ENCODE assay signal across 8 mouse cellular contexts in genomic region chr11:3535406-3535986, GRCm38 (mm10). TPM values are rescaled to one million over a fixed set of nuclear protein-coding genes. Genes with fewer than 3 reads are reported as not detected.
A peak's percentile ranks its signal among the peaks of the same experiment; 100 is the strongest.
DNase-seq lines count a peak whose midpoint lies in the region; ATAC-seq and TF ChIP-seq lines count a peak whose summit lies in the region.

No protein-coding gene starts in this region.

- no peaks in the 10 kb centered on the region for H3K79me2 ChIP-seq in CH12.LX (replicated peaks; ENCODE audit: control insufficient read depth, extremely low read depth, insufficient read depth, poor library complexity, severe bottlenecking)

- no peak overlapping the region for H3K27ac ChIP-seq in CH12.LX (ENCODE audit: insufficient read depth, low read depth)
- H3K27ac ChIP-seq in forebrain, embryonic 10.5 days = peak overlapping the region; percentile 86
- peak overlapping the region; percentile 99 for H3K27ac ChIP-seq in heart, embryonic 15.5 days
- H3K27ac ChIP-seq in liver, embryonic 13.5 days = peak overlapping the region; percentile 78
- H3K27ac ChIP-seq in stomach, embryonic 14.5 days (ENCODE audit: low read length) = peak overlapping the region; percentile 95

- DNase-seq in CH12.LX (ENCODE audit: extremely low read depth) = peak; percentile 93
- peak; percentile 95 for DNase-seq in c-Kit-positive CD71-negative TER-119-negative erythroid progenitor cells, embryonic 14.5 days (ENCODE audit: low read depth)
- DNase-seq in forebrain, embryonic 10.5 days (ENCODE audit: extremely low spot score, low spot score) = peak; percentile 92
- peak; percentile 98 for DNase-seq in kidney, postnatal 14 days
- peak; percentile 84 for DNase-seq in liver, embryonic 13.5 days
- peak; percentile 82 to 91 for DNase-seq in natural killer cell, adult 2 months (ENCODE audit: low spot score in 2 of 2)

- WGBS in forebrain, embryonic 10.5 days = under 1% methylated on average over 36 of the region's 36 CpGs
- 1% methylated on average over 36 of the region's 36 CpGs for WGBS in heart, embryonic 15.5 days
- WGBS in liver, embryonic 13.5 days (ENCODE audit: insufficient replicate concordance) = under 1% methylated on average over 36 of the region's 36 CpGs
- WGBS in stomach, embryonic 14.5 days = under 1% methylated on average over 36 of the region's 36 CpGs

- peak; percentile 71 to 97 for TF ChIP-seq CTCF in CH12.LX (conservative IDR thresholded peaks at IDR 0.05 in 1 of 2, IDR thresholded peaks at IDR 0.05 in 1 of 2; ENCODE audit: low read depth in 2 of 2, low read length in 2 of 2)

- H3K4me1 ChIP-seq in CH12.LX (ENCODE audit: control insufficient read depth in 1 of 2, insufficient read depth in 2 of 2) = peaks cover 6 to 61% of the 10 kb centered on the region in 2 experiments
- peaks cover 48% of the 10 kb centered on the region for H3K4me1 ChIP-seq in forebrain, embryonic 10.5 days
- H3K4me1 ChIP-seq in heart, embryonic 15.5 days (replicated peaks) = peaks cover 38% of the 10 kb centered on the region
- H3K4me1 ChIP-seq in liver, embryonic 13.5 days (replicated peaks) = peaks cover 49% of the 10 kb centered on the region
- H3K4me1 ChIP-seq in stomach, embryonic 14.5 days (ENCODE audit: control insufficient read depth, insufficient read depth, low read length) = peaks cover 25% of the 10 kb centered on the region

- dilution Hi-C loops in CH12.LX (cut with MboI; ENCODE audit: extremely low pct_ligation_motif_present, extremely low pct_unique_long_range_greater_than_20kb, low sequenced_read_pairs) = no loop called here

- TF ChIP-seq EP300 in CH12.LX (IDR thresholded peaks at IDR 0.05; ENCODE audit: low read length) = no peak

- in situ Hi-C loops in CH12.LX (cut with MboI; ENCODE audit: low pct_ligation_motif_present, low pct_unique_long_range_greater_than_20kb, low sequenced_read_pairs) = loop anchor here (25.0 kb wide), 1 partner anchor 377 kb away; the partner anchor contains the start of gene Slc35e4

- H3K27me3 ChIP-seq in CH12.LX (replicated peaks) = no peaks in the 10 kb centered on the region
- H3K27me3 ChIP-seq in forebrain, embryonic 10.5 days (ENCODE audit: poor library complexity, severe bottlenecking) = no peaks in the 10 kb centered on the region
- H3K27me3 ChIP-seq in heart, embryonic 15.5 days = no peaks in the 10 kb centered on the region
- no peaks in the 10 kb centered on the region for H3K27me3 ChIP-seq in liver, embryonic 13.5 days
- no peaks in the 10 kb centered on the region for H3K27me3 ChIP-seq in stomach, embryonic 14.5 days (ENCODE audit: control insufficient read depth, insufficient read depth, low read length)

- no peak overlapping the region for H3K9ac ChIP-seq in CH12.LX (ENCODE audit: insufficient read depth, low read depth)
- peak overlapping the region; percentile 61 for H3K9ac ChIP-seq in heart, embryonic 15.5 days
- H3K9ac ChIP-seq in liver, embryonic 13.5 days = peak overlapping the region; percentile 68
- H3K9ac ChIP-seq in stomach, embryonic 14.5 days (replicated peaks; ENCODE audit: low read depth, low read length) = peak overlapping the region; percentile 54

- peak; percentile 83 for ATAC-seq in heart, embryonic 15.5 days (replicated peaks; ENCODE audit: insufficient number of reproducible peaks, insufficient read depth, low FRiP score, low read depth)
- ATAC-seq in liver, embryonic 13.5 days (ENCODE audit: low read depth) = peak; percentile 69
- ATAC-seq in stomach, embryonic 14.5 days (ENCODE audit: insufficient number of reproducible peaks, insufficient read depth, low FRiP score, low read depth) = peak; percentile 84

- peak overlapping the region; percentile 39 for H3K4me2 ChIP-seq in CH12.LX (ENCODE audit: insufficient read depth, low read depth, poor library complexity, severe bottlenecking)
- H3K4me2 ChIP-seq in heart, embryonic 15.5 days = peak overlapping the region; percentile 68
- H3K4me2 ChIP-seq in liver, embryonic 13.5 days = peak overlapping the region; percentile 86
- H3K4me2 ChIP-seq in stomach, embryonic 14.5 days (replicated peaks; ENCODE audit: low read depth, low read length) = peak overlapping the region; percentile 70

- TF ChIP-seq RAD21 in CH12.LX (IDR thresholded peaks at IDR 0.05; ENCODE audit: low read depth, low read length) = peak; percentile 98

- no peak for TF ChIP-seq POLR2A in CH12.LX (IDR thresholded peaks at IDR 0.05; ENCODE audit: low read depth, low read length)

- peaks cover 0 to 17% of the 10 kb centered on the region in 2 experiments for H3K36me3 ChIP-seq in CH12.LX (replicated peaks in 1 of 2; ENCODE audit: control insufficient read depth in 1 of 2, insufficient read depth in 1 of 2, low read length in 1 of 2)
- peaks cover 44% of the 10 kb centered on the region for H3K36me3 ChIP-seq in forebrain, embryonic 10.5 days (replicated peaks)
- peaks cover 37% of the 10 kb centered on the region for H3K36me3 ChIP-seq in heart, embryonic 15.5 days
- H3K36me3 ChIP-seq in liver, embryonic 13.5 days = peaks cover 25% of the 10 kb centered on the region
- H3K36me3 ChIP-seq in stomach, embryonic 14.5 days (ENCODE audit: control insufficient read depth, insufficient read depth, low read length) = peaks cover 37% of the 10 kb centered on the region

- peak overlapping the region; percentile 15 to 35 (median 16) for H3K4me3 ChIP-seq in CH12.LX (replicated peaks in 1 of 3; ENCODE audit: low read depth in 2 of 3, low read length in 2 of 3, poor library complexity in 1 of 3)
- peak overlapping the region; percentile 62 for H3K4me3 ChIP-seq in forebrain, embryonic 10.5 days
- peak overlapping the region; percentile 62 for H3K4me3 ChIP-seq in heart, embryonic 15.5 days
- H3K4me3 ChIP-seq in liver, embryonic 13.5 days (replicated peaks) = peak overlapping the region; percentile 59
- H3K4me3 ChIP-seq in stomach, embryonic 14.5 days (ENCODE audit: low read depth, low read length) = peak overlapping the region; percentile 39

- no peaks in the 10 kb centered on the region for H3K9me3 ChIP-seq in CH12.LX (replicated peaks; ENCODE audit: low read length)
- no peaks in the 10 kb centered on the region for H3K9me3 ChIP-seq in forebrain, embryonic 10.5 days
- H3K9me3 ChIP-seq in heart, embryonic 15.5 days (replicated peaks) = no peaks in the 10 kb centered on the region
- H3K9me3 ChIP-seq in liver, embryonic 13.5 days (replicated peaks) = no peaks in the 10 kb centered on the region
- no peaks in the 10 kb centered on the region for H3K9me3 ChIP-seq in stomach, embryonic 14.5 days (ENCODE audit: control insufficient read depth, low read depth, low read length)

TF ChIP-seq in CH12.LX, 34 proteins besides CTCF, POLR2A, EP300 and RAD21 (continues in another document):
- TF ChIP-seq KAT2A (IDR thresholded peaks at IDR 0.05; ENCODE audit: insufficient replicate concordance, low read length) = no peak
- TF ChIP-seq USF1 (IDR thresholded peaks at IDR 0.05; ENCODE audit: low read depth, low read length) = no peak
- TF ChIP-seq TCF12 (IDR thresholded peaks at IDR 0.05; ENCODE audit: low read depth, low read length) = no peak
- no peak for TF ChIP-seq NRF1 (IDR thresholded peaks at IDR 0.05; ENCODE audit: low read depth, low read length)
- TF ChIP-seq MAZ (IDR thresholded peaks at IDR 0.05; ENCODE audit: low read depth, low read length) = peak; percentile 90; the same call in 1 of the 2 replicates
- no peak for TF ChIP-seq SIN3A (IDR thresholded peaks at IDR 0.05; ENCODE audit: low read length)
- no peak for TF ChIP-seq JUN (IDR thresholded peaks at IDR 0.05; ENCODE audit: insufficient read depth, low read depth, low read length)
- TF ChIP-seq JUND (conservative IDR thresholded peaks at IDR 0.05; ENCODE audit: low read depth, low read length) = no peak
- peak; percentile 28; the same call in 1 of the 2 replicates for TF ChIP-seq BHLHE40 (IDR thresholded peaks at IDR 0.05; ENCODE audit: low read depth, low read length)
- TF ChIP-seq IRF4 (IDR thresholded peaks at IDR 0.05; ENCODE audit: low read depth, low read length) = peak; percentile 46; the same call in 1 of the 2 replicates

RNA-seq across cellular contexts. Expression of gene Smtn, which starts 4.9 kb away (rescaled TPM):
- total RNA-seq in CH12.LX (2012; rRNA removed) (2.9 and 3.1 TPM in 2 replicates), CH12.LX (2014; rRNA removed) (0.58 and 0.77 TPM in 2 replicates)
- 5.0 and 5.3 TPM in 2 replicates for polyA plus RNA-seq in CH12.LX (2012; ENCODE audit: insufficient read length, low read depth)
- polyA plus RNA-seq in forebrain, embryonic 10.5 days (2016; fragmentation: Nextera tagmentation; extraction: Ambion mirVana) = 35.1 and 40.2 TPM in 2 replicates
- polyA plus RNA-seq in heart, embryonic 15.5 days (2015; fragmentation: Nextera tagmentation; extraction: Ambion mirVana) = 79.2 and 101 TPM in 2 replicates
- polyA plus RNA-seq in liver, embryonic 13.5 days (2015; fragmentation: Nextera tagmentation; extraction: Ambion mirVana) = 10.5 and 12.0 TPM in 2 replicates
- 109 and 112 TPM in 2 replicates for polyA plus RNA-seq in stomach, embryonic 14.5 days (2014; fragmentation: Nextera tagmentation; extraction: Ambion mirVana)

RNA-seq across cellular contexts. Expression of gene Selenom, which starts 21.0 kb away (rescaled TPM):
- 29.6 and 33.0 TPM in 2 replicates for total RNA-seq in CH12.LX (2012; rRNA removed)
- total RNA-seq in CH12.LX (2014; rRNA removed) = 4.9 and 7.1 TPM in 2 replicates
- 4.1 and 5.5 TPM in 2 replicates for polyA plus RNA-seq in CH12.LX (2012; ENCODE audit: insufficient read length, low read depth)
- 36.1 and 37.9 TPM in 2 replicates for polyA plus RNA-seq in forebrain, embryonic 10.5 days (2016; fragmentation: Nextera tagmentation; extraction: Ambion mirVana)
- 132 and 138 TPM in 2 replicates for polyA plus RNA-seq in heart, embryonic 15.5 days (2015; fragmentation: Nextera tagmentation; extraction: Ambion mirVana)
- polyA plus RNA-seq in liver, embryonic 13.5 days (2015; fragmentation: Nextera tagmentation; extraction: Ambion mirVana) = 12.2 and 12.5 TPM in 2 replicates
- polyA plus RNA-seq in stomach, embryonic 14.5 days (2014; fragmentation: Nextera tagmentation; extraction: Ambion mirVana) = 154 and 160 TPM in 2 replicates

RNA-seq across cellular contexts. Expression of gene Inpp5j, which starts 30.9 kb away (rescaled TPM):
- total RNA-seq in CH12.LX (2012; rRNA removed) (not detected in 2 replicates), CH12.LX (2014; rRNA removed) (not detected in 2 replicates)
- polyA plus RNA-seq in CH12.LX (2012; ENCODE audit: insufficient read length, low read depth) = not detected in 2 replicates
- 0.20 and 0.21 TPM in 2 replicates for polyA plus RNA-seq in forebrain, embryonic 10.5 days (2016; fragmentation: Nextera tagmentation; extraction: Ambion mirVana)
- polyA plus RNA-seq in heart, embryonic 15.5 days (2015; fragmentation: Nextera tagmentation; extraction: Ambion mirVana) = 9.4 and 11.4 TPM in 2 replicates
- polyA plus RNA-seq in liver, embryonic 13.5 days (2015; fragmentation: Nextera tagmentation; extraction: Ambion mirVana) = 0.15 and 0.18 TPM in 2 replicates
- polyA plus RNA-seq in stomach, embryonic 14.5 days (2014; fragmentation: Nextera tagmentation; extraction: Ambion mirVana) = 1.2 and 2.0 TPM in 2 replicates

RNA-seq across cellular contexts. Expression of gene Pla2g3, which starts 47.4 kb away (rescaled TPM):
- not detected in 2 replicates for total RNA-seq in CH12.LX (2012; rRNA removed)
- not detected in 2 replicates for total RNA-seq in CH12.LX (2014; rRNA removed)
- polyA plus RNA-seq in CH12.LX (2012; ENCODE audit: insufficient read length, low read depth) = not detected in 2 replicates
- 1.4 TPM in 2 replicates for polyA plus RNA-seq in forebrain, embryonic 10.5 days (2016; fragmentation: Nextera tagmentation; extraction: Ambion mirVana)
- polyA plus RNA-seq in heart, embryonic 15.5 days (2015; fragmentation: Nextera tagmentation; extraction: Ambion mirVana) = 0.10 and 0.28 TPM in 2 replicates
- 0.05 TPM in 2 replicates for polyA plus RNA-seq in liver, embryonic 13.5 days (2015; fragmentation: Nextera tagmentation; extraction: Ambion mirVana)
- 0.17 and 0.52 TPM in 2 replicates for polyA plus RNA-seq in stomach, embryonic 14.5 days (2014; fragmentation: Nextera tagmentation; extraction: Ambion mirVana)
